Mouse (Mus musculus) frontal cortex, adult 2 months (tissue): ENCODE measurements at regions not wholly inside any gene's neighbourhood (a gene's known extent, or its start where the extent isn't known, plus 50 kb on each side); places are given as distances from the start of the nearest gene placed in this dataset.

ENCODE experiments used
- DNase-seq, 2 experiments: peaks; one replicate each; pipeline ENCODE4 v3.0.0; 2022; ENCODE audit warnings: low spot score in 1 of 2; ENCODE audit errors: extremely low spot score in 1 of 2

GRCm38 (mm10) chr7:60622271-60623249, 482.5 kb upstream of the Snrpn start:
- DNase-seq, result peak; percentile 4 to 70

GRCm38 (mm10) chr7:60617070-60617674, 477.2 kb upstream of the Snrpn start:
- DNase-seq, result peak in 1 of 2 experiments; percentile 3
